Comparison of ENCODE assay signal across 21 mouse cellular contexts in genomic region chr10:116444371-116444770, GRCm38 (mm10). TPM values are rescaled to one million over a fixed set of nuclear protein-coding genes. Genes with fewer than 3 reads are reported as not detected.
DNase-seq lines count a peak whose midpoint lies in the region; ATAC-seq and TF ChIP-seq lines count a peak whose summit lies in the region.
"Had no signal": no experiment of that assay in that cellular context is flagged by ENCODE, and none has a peak within 500 bp of the region (broad histone marks: within the 10 kb centered on the region; RNA-seq: fewer than 3 reads in every experiment).

No protein-coding gene starts in this region.

- no peak for TF ChIP-seq POLR2A in ES-Bruce4 (IDR thresholded peaks at IDR 0.05; ENCODE audit: insufficient read depth, low read length)

- 80% methylated on average over 10 of the region's 10 CpGs for WGBS in liver, embryonic 14.5 days (ENCODE audit: insufficient replicate concordance)
- WGBS in liver, embryonic 11.5 days = 92% methylated on average over 10 of the region's 10 CpGs

- H3K36me3 ChIP-seq in liver, embryonic 14.5 days (replicated peaks; ENCODE audit: control insufficient read depth, insufficient read depth, low read depth) = no peaks in the 10 kb centered on the region
- H3K36me3 ChIP-seq in liver, embryonic 11.5 days (ENCODE audit: control insufficient read depth, insufficient read depth, low read length) = no peaks in the 10 kb centered on the region
- H3K36me3 ChIP-seq in ES-Bruce4 (ENCODE audit: control insufficient read depth, insufficient read depth, low read length, poor library complexity, severe bottlenecking) = no peaks in the 10 kb centered on the region
- H3K36me3 ChIP-seq in ES-E14 (ENCODE audit: control insufficient read depth, insufficient read depth, low read length, poor library complexity, severe bottlenecking) = no peaks in the 10 kb centered on the region
- H3K36me3 ChIP-seq: intestine, embryonic 15.5 days had no signal

- H3K4me1 ChIP-seq in liver, embryonic 14.5 days (replicated peaks; ENCODE audit: control insufficient read depth in 2 of 2, insufficient read depth in 2 of 2, low read length in 1 of 2) = no peaks in the 10 kb centered on the region
- no peaks in the 10 kb centered on the region for H3K4me1 ChIP-seq in liver, embryonic 11.5 days (replicated peaks; ENCODE audit: control insufficient read depth, insufficient read depth, low read length)
- no peaks in the 10 kb centered on the region for H3K4me1 ChIP-seq in ES-Bruce4 (ENCODE audit: control insufficient read depth, insufficient read depth, low read length)
- no peaks in the 10 kb centered on the region for H3K4me1 ChIP-seq in ES-E14 (ENCODE audit: control insufficient read depth in 2 of 2, insufficient read depth in 2 of 2, low read length in 2 of 2, poor library complexity in 1 of 2)
- H3K4me1 ChIP-seq: embryonic facial prominence, embryonic 10.5 days; forebrain, embryonic 15.5 days; hindbrain, embryonic 13.5 days; intestine, embryonic 15.5 days had no signal

- in situ Hi-C loops in ES-E14 (cut with MboI; ENCODE audit: low sequenced_read_pairs in 2 of 2, unreplicated experiment in 2 of 2) = no loop called here

- 0 out of 2 replicates have a peak, but pooled peaks have one; percentile 17 for TF ChIP-seq CTCF in liver, embryonic 14.5 days (IDR thresholded peaks at IDR 0.05; ENCODE audit: low read depth)
- peak; percentile 56 for TF ChIP-seq CTCF in ES-Bruce4 (IDR thresholded peaks at IDR 0.05; ENCODE audit: low read depth, low read length)

- TF ChIP-seq EP300 in liver, embryonic 14.5 days (IDR thresholded peaks at IDR 0.05; ENCODE audit: low read depth) = no peak
- TF ChIP-seq EP300 in ES-Bruce4 (IDR thresholded peaks at IDR 0.05; ENCODE audit: insufficient read depth, low read depth, low read length) = no peak

- no peak overlapping the region for H3K27ac ChIP-seq in liver, embryonic 14.5 days
- no peak overlapping the region for H3K27ac ChIP-seq in liver, embryonic 11.5 days (ENCODE audit: low read depth, low read length)
- H3K27ac ChIP-seq in ES-Bruce4 (ENCODE audit: insufficient read depth, low read length) (no peak overlapping the region), ES-E14 (ENCODE audit: insufficient read depth, low read depth, low read length, poor library complexity, severe bottlenecking) (no peak overlapping the region)
- H3K27ac ChIP-seq: embryonic facial prominence, embryonic 10.5 days; forebrain, embryonic 15.5 days; hindbrain, embryonic 13.5 days; intestine, embryonic 15.5 days had no signal

- no peaks in the 10 kb centered on the region; the same call in 1 of the 2 replicates for H3K9me3 ChIP-seq in liver, embryonic 14.5 days (ENCODE audit: control insufficient read depth, low read length)
- H3K9me3 ChIP-seq in liver, embryonic 11.5 days (ENCODE audit: control insufficient read depth, low read length) = no peaks in the 10 kb centered on the region; the same call in 1 of the 2 replicates
- H3K9me3 ChIP-seq in ES-Bruce4 (replicated peaks; ENCODE audit: control insufficient read depth, insufficient read depth, low read length, poor library complexity, severe bottlenecking) (peaks cover 2% of the 10 kb centered on the region; the same call in 1 of the 2 replicates), ES-E14 (ENCODE audit: control insufficient read depth, insufficient read depth, low read depth, low read length) (no peaks in the 10 kb centered on the region)
- H3K9me3 ChIP-seq: forebrain, embryonic 15.5 days; intestine, embryonic 15.5 days had no signal

- no peak overlapping the region for H3K4me3 ChIP-seq in liver, embryonic 14.5 days (ENCODE audit: insufficient read depth in 1 of 2, low read depth in 2 of 2, low read length in 2 of 2)
- H3K4me3 ChIP-seq in liver, embryonic 11.5 days (ENCODE audit: low read depth, low read length) = no peak overlapping the region
- H3K4me3 ChIP-seq in ES-Bruce4 (ENCODE audit: low read depth, low read length) = no peak overlapping the region
- peak overlapping the region; percentile 5 to 34; a peak in 1 of 4 replicates for H3K4me3 ChIP-seq in ES-E14 (ENCODE audit: insufficient read depth in 1 of 2, low read depth in 1 of 2, low read length in 2 of 2, poor library complexity in 1 of 2, severe bottlenecking in 1 of 2)
- H3K4me3 ChIP-seq: embryonic facial prominence, embryonic 10.5 days; erythroblast, embryonic 14.5 days; forebrain, embryonic 15.5 days; hindbrain, embryonic 13.5 days; intestine, embryonic 15.5 days had no signal

- H3K9ac ChIP-seq in liver, embryonic 14.5 days (replicated peaks) = no peak overlapping the region
- no peak overlapping the region for H3K9ac ChIP-seq in liver, embryonic 11.5 days (ENCODE audit: low read depth, low read length)
- H3K9ac ChIP-seq in ES-Bruce4 (ENCODE audit: low read depth, poor library complexity, severe bottlenecking) (no peak overlapping the region), ES-E14 (ENCODE audit: insufficient read depth, low read depth, low read length, poor library complexity, severe bottlenecking) (no peak overlapping the region)
- H3K9ac ChIP-seq: forebrain, embryonic 15.5 days; hindbrain, embryonic 13.5 days; intestine, embryonic 15.5 days had no signal

- H3K4me2 ChIP-seq in liver, embryonic 14.5 days (ENCODE audit: low read depth) = no peak overlapping the region
- H3K4me2 ChIP-seq in liver, embryonic 11.5 days = no peak overlapping the region
- H3K4me2 ChIP-seq: forebrain, embryonic 15.5 days; hindbrain, embryonic 13.5 days; intestine, embryonic 15.5 days had no signal

- DNase-seq in liver, embryonic 14.5 days (ENCODE audit: low read depth in 3 of 3, low spot score in 3 of 3) = no peak
- no peak for DNase-seq in liver, embryonic 11.5 days (ENCODE audit: low spot score)
- DNase-seq in ES-E14 (ENCODE audit: low read depth, low spot score) = peak; percentile 62
- DNase-seq in testis, postnatal 10 days (ENCODE audit: low spot score) = peak; percentile 38
- DNase-seq in lung, postnatal 4 days = no peak
- DNase-seq: adrenal gland, adult 8-10 months; adrenal gland, postnatal 36 days; cerebellum, adult 2 months; cerebellum, postnatal 10 days; gastrocnemius, postnatal 36 days; heart, postnatal 10 days had no signal

- no peak for ATAC-seq in liver, embryonic 14.5 days (ENCODE audit: insufficient read depth)
- ATAC-seq in liver, embryonic 11.5 days (replicated peaks; ENCODE audit: low FRiP score) = no peak
- no peak for ATAC-seq in erythroid progenitor cell, adult 5-6 weeks (replicated peaks; ENCODE audit: low FRiP score, poor library complexity, severe bottlenecking)
- ATAC-seq: forebrain, embryonic 15.5 days; intestine, embryonic 15.5 days; Patski had no signal

- H3K27me3 ChIP-seq in liver, embryonic 14.5 days (ENCODE audit: control insufficient read depth, insufficient read depth, low read length) = no peaks in the 10 kb centered on the region
- H3K27me3 ChIP-seq in liver, embryonic 11.5 days (replicated peaks; ENCODE audit: control insufficient read depth, insufficient read depth, low read length) = no peaks in the 10 kb centered on the region
- H3K27me3 ChIP-seq in ES-Bruce4 (ENCODE audit: control insufficient read depth, insufficient read depth, low read length, poor library complexity, severe bottlenecking) = no peaks in the 10 kb centered on the region
- H3K27me3 ChIP-seq: forebrain, embryonic 15.5 days; hindbrain, embryonic 13.5 days; intestine, embryonic 15.5 days; Patski had no signal

TF ChIP-seq in ES-E14, 5 proteins besides CTCF, POLR2A, EP300 and RAD21:
- TF ChIP-seq ZNF384 (IDR thresholded peaks at IDR 0.05; ENCODE audit: low read depth, low read length) (no peak), CHD2 (IDR thresholded peaks at IDR 0.05; ENCODE audit: low read depth, low read length) (no peak), HCFC1 (IDR thresholded peaks at IDR 0.05; ENCODE audit: borderline replicate concordance, insufficient read depth, low read length) (no peak), ZC3H11A (IDR thresholded peaks at IDR 0.05; ENCODE audit: borderline replicate concordance, low read depth, low read length) (no peak), MAFK (IDR thresholded peaks at IDR 0.05; ENCODE audit: insufficient read depth, low read depth, low read length) (no peak)

RNA-seq across cellular contexts. Expression of gene Kcnmb4, which starts 29.3 kb away (rescaled TPM):
- 0.22 and 0.37 TPM in 2 replicates for polyA plus RNA-seq in liver, embryonic 14.5 days (2012; rRNA removed)
- polyA plus RNA-seq in liver, embryonic 14.5 days (2014; fragmentation: Nextera tagmentation; extraction: Ambion mirVana) = 0.14 TPM in 1 of 2 replicates, not detected in the other
- polyA plus RNA-seq in liver, embryonic 11.5 days (2014; fragmentation: Nextera tagmentation; extraction: Ambion mirVana) = 1.8 and 2.7 TPM in 2 replicates
- polyA plus RNA-seq in ES-Bruce4 (2011; ENCODE audit: insufficient read depth, insufficient read length, low read depth, missing spikeins) = 1.8 and 3.2 TPM in 2 replicates
- 1.8 and 2.4 TPM in 2 replicates for total RNA-seq in ES-E14 (2012; rRNA removed)
- not detected in 2 replicates for total RNA-seq in erythroid progenitor cell, adult 5-6 weeks (2015; ENCODE audit: low replicate concordance)
- 0.90 TPM in 1 of 2 replicates, not detected in the other for total RNA-seq in erythroid progenitor cell, adult 5-6 weeks (2017; ENCODE audit: low replicate concordance)
- total RNA-seq: gastrocnemius, postnatal 36 days; hematopoietic stem cell, adult 5-6 weeks; MEL had no signal
- polyA plus RNA-seq: erythroblast, embryonic 14.5 days had no signal

Comparison
In these comparisons a context has a peak if more than half of its experiments do, and no peak if none do; other contexts are left out.
1. DNase-seq: peak in ES-E14 (single experiment) and testis, postnatal 10 days (single experiment); none in liver, embryonic 14.5 days (0 of 3), liver, embryonic 11.5 days (single experiment) and lung, postnatal 4 days (0 of 2).
2. H3K4me3 ChIP-seq: peak in ES-E14 (2 of 2); none in liver, embryonic 14.5 days (0 of 2), liver, embryonic 11.5 days (single experiment) and ES-Bruce4 (single experiment).